Mouse (Mus musculus) yolk sac, embryonic 10.5 days (tissue): ENCODE results near the gene Acer3.

Experiments used
- DNase-seq: peaks from one replicate; pipeline ENCODE4 v3.0.0-alpha.2; 2017; ENCODE audit warnings: low spot score

The Acer3 gene

DNA sequence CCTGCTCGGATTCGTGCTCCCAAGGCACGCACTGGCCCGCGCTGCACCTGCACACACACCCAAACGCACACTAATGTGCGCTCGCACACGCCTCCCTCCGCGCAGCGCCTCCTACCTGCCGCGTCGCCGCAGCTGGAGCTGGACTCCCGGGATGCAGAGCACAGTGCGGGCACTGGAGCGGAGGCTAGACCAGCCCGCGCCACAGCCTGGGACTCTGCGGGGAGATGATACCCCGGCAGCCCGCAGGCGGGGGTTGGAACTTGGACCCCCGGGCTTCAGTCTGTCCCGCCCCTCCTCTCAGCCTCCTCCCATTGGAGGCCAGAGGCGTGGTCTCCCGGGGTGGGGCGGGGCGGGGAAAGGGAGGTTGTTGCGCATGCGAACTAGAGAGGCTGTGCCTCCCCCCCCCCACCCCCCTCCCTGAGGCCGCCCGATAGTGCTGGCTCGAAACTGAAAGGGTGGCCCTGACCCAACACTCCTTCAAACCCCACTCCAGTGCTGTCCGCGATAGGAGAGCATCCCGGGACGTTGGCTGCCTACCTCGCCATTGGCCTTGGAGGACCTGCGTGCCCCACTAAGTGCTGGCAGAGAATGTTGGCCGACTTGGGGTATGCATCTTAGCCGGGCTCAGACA, 143.0 kb downstream of the Acer3 start, which contains the start of gene Capn5:
TSS of gene Capn5 (minus strand) at position 346 of the 631 bp plus-strand sequence.
- DNase-seq: peak; percentile 92

DNA sequence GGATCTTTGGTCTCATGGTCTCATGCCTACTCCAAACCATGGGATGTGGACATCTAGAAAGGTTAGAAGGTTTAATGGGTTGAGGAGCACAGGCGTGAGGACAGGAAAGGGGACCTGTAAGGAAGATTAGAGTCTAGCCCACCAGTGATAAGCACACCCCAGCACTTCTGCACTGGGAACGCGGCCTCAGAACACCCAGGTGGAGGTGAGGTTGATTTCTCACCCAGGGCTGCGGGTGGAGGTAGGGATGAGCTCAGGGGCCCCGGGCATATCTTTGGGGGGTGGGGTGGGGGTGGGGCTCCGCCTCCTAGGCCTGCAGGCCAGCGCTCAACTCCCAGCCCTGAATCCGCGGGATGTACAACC, 143.5 kb downstream of the Acer3 start:
- no peak for DNase-seq

GRCm38 (mm10) chr7:98177071-98177485, 143.9 kb downstream of the Acer3 start:
- no peak for DNase-seq

DNA sequence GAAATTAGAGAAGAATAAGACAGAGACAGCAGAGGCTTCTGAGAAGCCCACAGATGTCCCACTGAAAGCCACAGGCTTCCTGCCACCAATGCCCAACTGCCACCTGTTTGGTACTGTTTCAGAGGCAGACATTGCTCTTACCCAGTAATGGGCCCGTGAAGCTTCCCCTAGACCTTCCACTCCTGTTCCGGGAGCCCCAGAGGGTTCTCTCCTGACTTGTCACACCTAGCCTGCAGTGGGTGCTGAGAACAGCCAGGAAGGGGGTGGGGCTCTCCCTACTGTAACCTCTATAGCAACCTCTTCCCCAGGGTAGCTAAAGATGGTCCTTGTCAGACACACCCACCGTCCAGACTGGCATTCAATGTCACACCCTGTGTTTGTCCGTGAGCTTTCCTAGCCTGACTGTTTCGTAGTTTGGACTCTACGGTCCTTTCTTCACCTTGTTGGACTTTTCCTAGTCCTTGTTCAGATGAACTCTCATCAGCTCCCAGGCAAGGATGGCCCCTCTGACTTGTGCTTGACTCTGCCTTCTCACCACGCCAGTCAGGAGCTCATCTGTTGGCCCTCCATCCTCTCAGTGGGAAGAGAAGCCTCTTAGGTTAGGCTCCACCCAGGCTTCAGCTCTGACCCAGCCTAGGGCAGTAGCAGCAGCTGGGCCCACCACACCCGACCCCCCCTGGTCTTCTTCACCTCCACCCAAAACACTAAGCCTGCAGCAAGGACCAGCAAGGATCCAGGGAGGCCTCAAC, 144.5 kb downstream of the Acer3 start:
- DNase-seq: no peak

DNA sequence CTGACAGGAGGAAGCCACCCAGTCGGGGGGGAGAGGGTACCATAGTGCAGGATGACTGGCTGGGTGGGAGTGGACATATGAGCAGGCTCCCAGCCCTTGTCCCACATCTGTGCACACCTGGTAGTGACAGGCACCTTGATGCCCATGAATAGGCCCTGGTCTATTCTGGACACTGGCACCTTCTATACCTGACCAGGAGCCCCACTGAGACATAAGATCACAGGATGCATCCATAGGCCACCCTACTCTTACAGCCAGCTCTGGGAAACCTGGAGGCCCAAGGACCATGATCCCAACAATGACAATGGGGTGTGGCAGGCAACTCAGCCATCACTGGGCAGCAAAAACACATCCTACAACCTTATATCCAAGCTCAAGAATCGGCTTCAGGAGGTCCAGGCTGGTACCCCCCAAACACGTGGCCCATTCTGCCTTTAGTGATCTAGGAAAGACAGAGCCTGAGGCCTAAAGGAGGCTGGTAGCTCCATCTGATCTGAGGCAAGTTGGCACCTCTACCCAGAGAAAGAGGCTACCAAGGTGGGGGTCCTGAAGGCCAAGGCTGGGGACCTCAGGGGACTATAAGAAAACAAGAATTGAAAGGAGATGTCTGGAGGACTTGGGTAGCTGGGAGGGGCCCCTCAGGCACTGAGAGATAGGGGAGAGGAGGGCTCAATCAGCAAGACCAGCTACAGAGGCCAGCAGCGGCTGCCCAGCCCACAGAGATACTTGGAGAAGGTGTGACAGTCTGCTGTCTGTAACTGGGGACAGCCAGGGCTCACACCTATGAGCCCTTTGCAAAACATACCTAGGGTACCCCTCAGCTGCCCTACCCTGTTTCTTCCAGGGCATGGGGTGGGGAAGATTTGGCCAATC, 145.9 kb downstream of the Acer3 start:
- DNase-seq: no peak

- no peak for DNase-seq
These were observed 147.6 kb downstream of the Acer3 start for GRCm38 (mm10) chr7:98173408-98173807.

DNA sequence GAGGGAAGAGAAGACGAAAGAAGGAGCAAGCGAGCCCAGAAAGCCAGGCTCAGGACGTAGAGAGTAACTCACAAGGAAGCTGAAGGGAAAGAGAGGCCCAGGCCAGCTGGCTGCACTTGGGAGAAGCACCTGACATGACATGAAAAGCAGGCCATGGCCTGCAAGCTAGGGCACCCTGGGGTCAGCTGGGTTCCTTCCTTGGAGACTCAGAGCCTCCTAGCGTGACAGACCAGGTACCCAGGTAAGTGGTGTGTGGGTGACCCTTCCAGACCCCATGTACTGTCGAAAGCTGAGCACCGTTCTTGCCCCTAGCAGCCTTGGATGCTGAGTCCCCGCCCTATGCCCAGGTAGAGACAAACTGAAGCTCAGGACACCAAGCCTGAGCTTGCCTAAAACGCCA, 148.3 kb downstream of the Acer3 start:
- DNase-seq: no peak

DNA sequence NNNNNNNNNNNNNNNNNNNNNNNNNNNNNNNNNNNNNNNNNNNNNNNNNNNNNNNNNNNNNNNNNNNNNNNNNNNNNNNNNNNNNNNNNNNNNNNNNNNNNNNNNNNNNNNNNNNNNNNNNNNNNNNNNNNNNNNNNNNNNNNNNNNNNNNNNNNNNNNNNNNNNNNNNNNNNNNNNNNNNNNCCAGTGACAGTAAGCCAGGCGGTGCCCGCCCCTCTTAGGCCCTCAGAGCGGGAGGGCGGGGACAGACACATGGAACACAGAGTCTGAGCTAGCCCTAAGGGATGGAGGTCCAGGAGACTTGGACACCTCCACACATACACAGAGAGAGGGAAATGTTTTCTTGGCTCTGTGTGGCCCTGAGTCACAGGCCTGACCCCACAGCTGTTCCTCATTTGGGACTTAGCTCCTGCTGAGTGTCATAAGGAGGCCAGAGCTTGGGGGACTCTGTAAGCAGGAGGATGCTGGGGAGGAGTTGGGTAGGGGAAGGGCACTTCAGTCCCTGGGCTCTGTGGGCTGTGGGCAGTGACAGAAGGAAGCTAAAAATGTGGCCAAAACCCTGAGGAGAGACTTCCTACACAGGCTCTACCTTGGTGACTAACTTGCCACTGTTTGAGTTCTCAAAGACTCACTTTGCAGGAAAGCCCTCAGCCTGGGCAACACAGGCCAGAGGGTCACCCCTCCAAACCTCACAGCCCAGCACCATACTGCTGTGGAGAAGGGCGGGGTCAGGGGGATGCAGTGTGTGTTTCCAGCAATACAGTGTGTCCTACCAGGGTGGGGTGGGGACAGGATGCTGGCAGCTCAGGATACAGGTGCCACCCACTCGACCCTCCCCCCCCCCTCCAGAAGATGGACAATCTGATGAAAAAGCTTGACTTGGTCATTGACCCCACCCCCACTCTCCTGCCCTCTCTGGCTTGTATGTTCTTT, 149.6 kb downstream of the Acer3 start:
- no peak for DNase-seq

DNA sequence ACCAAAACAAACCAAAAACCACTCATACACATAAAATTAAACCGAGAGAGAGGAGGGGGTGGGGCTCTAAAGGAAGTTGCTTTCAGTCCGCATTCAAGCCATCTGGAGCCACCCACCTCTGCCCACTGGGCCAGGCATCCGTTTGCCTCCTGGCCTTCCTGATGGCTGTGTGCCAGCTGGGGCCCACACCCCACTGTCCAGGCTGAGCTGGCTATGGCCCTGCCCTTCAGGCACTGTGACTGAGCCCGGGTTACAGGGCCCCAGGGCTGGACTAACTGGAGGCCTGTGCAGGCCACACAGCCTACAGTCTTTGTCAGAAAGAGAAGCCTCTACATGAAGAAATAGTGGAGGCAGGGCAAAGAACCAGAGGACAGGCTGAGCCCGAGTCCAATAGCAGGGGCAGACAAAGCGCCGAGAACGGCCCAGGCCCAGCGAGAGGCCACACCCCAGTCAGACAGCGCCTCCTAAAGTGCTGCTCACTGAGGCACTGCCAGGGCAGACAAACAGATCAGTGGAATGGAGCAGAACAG, 155.9 kb downstream of the Acer3 start:
- DNase-seq: no peak

DNA sequence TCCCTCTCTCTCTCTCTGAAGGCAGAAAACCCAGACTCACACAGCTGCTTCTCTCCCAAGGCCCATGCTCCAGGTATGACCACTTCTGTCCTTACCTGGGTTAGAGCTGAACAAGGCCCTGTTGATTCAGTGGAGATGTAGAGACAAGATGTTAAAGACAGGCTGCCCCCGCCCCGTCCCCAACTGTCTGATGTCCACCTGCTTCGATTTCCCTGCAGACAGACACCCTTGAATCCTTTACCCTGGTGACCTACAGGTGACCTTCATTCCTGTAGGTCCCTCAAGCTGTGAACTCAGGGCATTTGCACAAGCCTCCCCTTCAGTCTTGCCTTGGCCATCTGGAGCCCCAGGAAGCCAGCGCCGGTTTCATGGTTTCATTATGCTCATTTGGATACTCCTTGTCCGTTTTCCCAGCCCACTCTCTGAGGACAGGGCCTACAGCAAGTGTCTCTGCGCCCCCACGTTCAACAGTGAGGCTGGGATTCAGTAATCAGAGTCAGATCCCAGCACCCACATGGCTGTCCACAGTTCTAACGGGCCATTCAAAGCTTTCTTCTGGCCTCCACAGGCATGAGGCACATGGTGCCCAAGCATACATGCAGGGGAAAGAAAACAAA, 156.5 kb downstream of the Acer3 start:
- no peak for DNase-seq

- DNase-seq: no peak
These were observed 157.3 kb downstream of the Acer3 start for GRCm38 (mm10) chr7:98163700-98164099.

- DNase-seq: peak; percentile 39
These were observed 158.8 kb downstream of the Acer3 start for GRCm38 (mm10) chr7:98162239-98162638.

GRCm38 (mm10) chr7:98160041-98160740, 160.8 kb downstream of the Acer3 start:
- DNase-seq: no peak

DNA sequence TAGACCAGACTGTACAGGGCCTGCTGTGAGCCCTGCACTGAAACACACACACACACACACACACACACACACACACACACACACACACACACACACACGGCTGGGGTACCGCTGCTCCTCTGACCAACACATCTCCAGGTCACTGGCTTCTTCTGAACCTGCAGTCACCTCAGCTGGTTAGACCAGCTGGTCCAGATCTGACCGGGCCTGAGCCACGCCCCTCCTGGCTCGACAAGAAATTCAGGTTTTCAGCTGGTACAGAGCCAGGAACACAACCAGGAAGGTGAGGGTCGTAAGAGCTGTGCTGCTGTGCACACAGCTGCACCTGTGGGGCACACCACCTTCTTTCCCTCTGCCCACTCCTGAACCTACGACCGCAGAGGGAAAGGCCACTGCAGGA, 162.5 kb downstream of the Acer3 start:
- no peak for DNase-seq

DNA sequence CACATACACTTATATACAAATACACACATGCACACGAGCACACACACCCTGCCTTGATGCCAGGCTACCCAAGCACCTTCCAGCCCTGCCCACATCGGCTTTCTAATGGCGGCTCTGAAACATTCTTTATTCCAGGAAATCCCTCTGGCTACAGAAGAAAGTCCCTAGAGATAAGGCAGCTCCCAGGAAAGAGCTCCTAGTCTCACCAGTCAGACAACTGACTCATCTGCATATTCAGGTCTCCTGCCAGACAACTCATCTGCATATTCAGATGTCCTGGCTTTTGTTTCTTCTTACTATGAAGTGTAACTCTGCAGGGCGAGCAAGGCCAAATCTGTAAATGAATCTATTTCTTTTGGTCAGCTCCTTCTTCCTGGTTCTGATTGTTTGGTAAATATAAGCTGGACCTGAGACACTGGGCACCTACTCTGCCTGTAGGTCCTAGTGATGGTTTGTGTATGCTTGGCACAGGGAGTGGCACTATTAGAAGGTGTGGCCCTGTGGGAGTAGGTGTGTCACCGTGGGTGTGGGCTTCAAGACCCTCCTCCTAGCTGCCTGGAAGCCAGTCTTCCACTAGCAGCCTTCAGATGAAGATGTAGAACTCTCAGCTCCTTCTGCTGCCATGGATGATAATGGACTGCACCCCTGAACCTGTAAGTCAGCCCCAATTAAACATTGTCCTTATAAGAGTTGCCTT, 163.2 kb downstream of the Acer3 start:
- DNase-seq: no peak
